Mouse (Mus musculus) embryonic facial prominence, embryonic 12.5 days (tissue): Measurements from ENCODE around the gene Gjd3. TPM values are rescaled to one million over a fixed set of nuclear protein-coding genes. Genes with fewer than 3 reads are reported as not detected.
A peak's percentile ranks its signal among the peaks of the same experiment; 100 is the strongest.

Experiments
- ATAC-seq: fragments of 200-750 bp; cut with Nextera tagmentation; 2 replicates; pipeline ENCODE4 v1.8.0; 2017; ENCODE audit not compliant: insufficient number of reproducible peaks, insufficient read depth, low FRiP score, low TSS enrichment
- H3K27ac ChIP-seq: fragments of 300-500 bp; sonication (generic); 2 replicates; pipeline ENCODE4 v1.5.1; 2016; ENCODE audit warnings: mild to moderate bottlenecking
- H3K27me3 ChIP-seq: fragments of 300-500 bp; sonication (generic); 2 replicates; pipeline ENCODE4 v1.6.1; 2016; ENCODE audit warnings: mild to moderate bottlenecking, moderate library complexity
- H3K36me3 ChIP-seq: fragments of 300-500 bp; sonication (generic); 2 replicates; pipeline ENCODE4 v1.6.1; 2016; ENCODE audit warnings: mild to moderate bottlenecking
- H3K4me1 ChIP-seq: fragments of 300-500 bp; sonication (generic); 2 replicates; pipeline ENCODE4 v1.6.1; 2016
- H3K4me2 ChIP-seq: fragments of 300-500 bp; sonication (generic); replicated peaks from 2 replicates; pipeline ENCODE4 v1.6.1; 2016; ENCODE audit warnings: mild to moderate bottlenecking, moderate library complexity
- H3K4me3 ChIP-seq: fragments of 300-500 bp; sonication (generic); 2 replicates; pipeline ENCODE4 v1.5.1; 2016; ENCODE audit warnings: mild to moderate bottlenecking
- H3K9ac ChIP-seq: fragments of 300-500 bp; sonication (generic); 2 replicates; pipeline ENCODE4 v1.6.1; 2016; ENCODE audit warnings: mild to moderate bottlenecking, moderate library complexity
- H3K9me3 ChIP-seq: fragments of 300-500 bp; sonication (generic); 2 replicates; pipeline ENCODE4 v1.6.1; 2016; ENCODE audit warnings: mild to moderate bottlenecking, moderate library complexity
- WGBS: fragments of 180-500 bp; shearing (Covaris S2); methylation state at CpG from one replicate; pipeline ENCODE4 v1.1.7; 2016; 5-methylcytosine and 5-hydroxymethylcytosine counted together
- polyA plus RNA-seq: library from polyadenylated mRNA; unstranded; fragments of >200 nt; fragmentation: Nextera tagmentation; extraction: Ambion mirVana; gene quantifications from 2 replicates; pipeline ENCODE4 v1.2.1, GENCODE M21; 2016

Gjd3 gene
- 0.73 and 1.4 TPM in 2 replicates for polyA plus RNA-seq

GRCm38 (mm10) chr11:98982773-98983133, at the start of gene Gjd3:
Gjd3 (minus strand) TSS chr11:98983016.
- H3K4me2 ChIP-seq = peak within 1 kb of the TSS; percentile 91
- peaks cover 30% of the 10 kb centered on the region for H3K27me3 ChIP-seq
- no peaks in the 10 kb centered on the region for H3K36me3 ChIP-seq
- H3K27ac ChIP-seq = peak within 1 kb of the TSS; percentile 50; the same call in 1 of the 2 replicates
- ATAC-seq = peak; percentile 17; the same call in 1 of the 2 replicates
- H3K9me3 ChIP-seq = no peaks in the 10 kb centered on the region
- H3K4me3 ChIP-seq = peak within 1 kb of the TSS; percentile 49
- H3K4me1 ChIP-seq = peaks cover 12% of the 10 kb centered on the region; the same call in 1 of the 2 replicates
- WGBS = 1% methylated on average over 25 of the region's 28 CpGs
- peak within 1 kb of the TSS; percentile 51 for H3K9ac ChIP-seq

GRCm38 (mm10) chr11:99026899-99027440, 44.2 kb upstream of the Gjd3 start:
- Histone ChIP-seq H3K4me1 (peaks cover 11% of the 10 kb centered on the region; the same call in 1 of the 2 replicates), H3K4me3 (no peak overlapping the region), H3K27me3 (no peaks in the 10 kb centered on the region), H3K27ac (no peak overlapping the region), H3K9me3 (no peaks in the 10 kb centered on the region), H3K4me2 (no peak overlapping the region), H3K36me3 (0 out of 2 replicates have a peak, but pooled peaks cover 1% of the 10 kb centered on the region), H3K9ac (no peak overlapping the region)
- 84% methylated on average over 12 of the region's 12 CpGs for WGBS
- no peak for ATAC-seq

- H3K27ac ChIP-seq = no peak overlapping the region
Observed at GRCm38 (mm10) chr11:99025878-99026277, 43.1 kb upstream of the Gjd3 start.

GRCm38 (mm10) chr11:99024468-99025134, 41.8 kb upstream of the Gjd3 start:
- 45% methylated on average over 18 of the region's 18 CpGs for WGBS
- ATAC-seq = peak; percentile 43; the same call in 1 of the 2 replicates
- peaks cover 24% of the 10 kb centered on the region for H3K36me3 ChIP-seq
- peak overlapping the region; percentile 81 for H3K4me3 ChIP-seq
- H3K9ac ChIP-seq = no peak overlapping the region
- no peaks in the 10 kb centered on the region for H3K27me3 ChIP-seq
- peak overlapping the region; percentile 42 for H3K4me2 ChIP-seq
- H3K4me1 ChIP-seq = peaks cover 14% of the 10 kb centered on the region; the same call in 1 of the 2 replicates
- H3K27ac ChIP-seq = peak overlapping the region; percentile 46; the same call in 1 of the 2 replicates
- H3K9me3 ChIP-seq = no peaks in the 10 kb centered on the region

More at GRCm38 (mm10) chr11:99025878-99026277, 43.1 kb upstream of the Gjd3 start:
- H3K36me3 ChIP-seq = peaks cover 12% of the 10 kb centered on the region
- no peaks in the 10 kb centered on the region for H3K27me3 ChIP-seq
- ATAC-seq = no peak
- H3K9me3 ChIP-seq = no peaks in the 10 kb centered on the region
- 91% methylated on average over 6 of the region's 6 CpGs for WGBS
- no peak overlapping the region for H3K4me3 ChIP-seq
- H3K9ac ChIP-seq = no peak overlapping the region
- H3K4me1 ChIP-seq = peaks cover 14% of the 10 kb centered on the region; the same call in 1 of the 2 replicates
- no peak overlapping the region for H3K4me2 ChIP-seq

GRCm38 (mm10) chr11:99023500-99024467, 41.0 kb upstream of the Gjd3 start, which contains the start of gene Top2a:
Top2a (minus strand) TSS chr11:99024189.
- peak within 1 kb of the TSS; percentile 81 for H3K4me3 ChIP-seq
- no peaks in the 10 kb centered on the region for H3K27me3 ChIP-seq
- peak within 1 kb of the TSS; percentile 65 for H3K4me2 ChIP-seq
- H3K27ac ChIP-seq = peak within 1 kb of the TSS; percentile 79
- peaks cover 14% of the 10 kb centered on the region; the same call in 1 of the 2 replicates for H3K4me1 ChIP-seq
- H3K9me3 ChIP-seq = no peaks in the 10 kb centered on the region
- under 1% methylated on average over 54 of the region's 54 CpGs for WGBS
- peaks cover 30% of the 10 kb centered on the region for H3K36me3 ChIP-seq
- peak; percentile 77 for ATAC-seq
- peak within 1 kb of the TSS; percentile 86 for H3K9ac ChIP-seq

DNA sequence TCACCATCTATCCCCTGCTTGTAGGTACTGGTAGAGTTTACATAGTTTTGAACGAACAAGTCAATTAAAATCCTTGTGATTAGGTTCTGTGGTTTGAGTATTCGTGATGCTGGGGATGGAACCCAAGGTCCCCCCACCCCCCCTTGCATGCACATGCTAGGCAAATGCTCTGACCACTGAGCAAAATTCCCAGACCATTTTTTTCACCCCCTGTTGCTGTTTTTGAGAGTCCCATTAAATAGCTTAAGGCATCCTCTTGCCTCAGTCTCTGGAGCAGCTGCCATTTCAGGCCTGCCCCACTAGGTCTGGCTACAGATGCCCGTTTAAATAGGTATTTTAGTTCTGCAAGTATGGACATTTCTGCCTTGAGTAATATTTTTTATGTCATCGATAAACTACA, 40.3 kb upstream of the Gjd3 start:
- WGBS = 4% methylated on average over 4 of the region's 4 CpGs
- peak overlapping the region; percentile 79; the same call in 1 of the 2 replicates for H3K27ac ChIP-seq

DNA sequence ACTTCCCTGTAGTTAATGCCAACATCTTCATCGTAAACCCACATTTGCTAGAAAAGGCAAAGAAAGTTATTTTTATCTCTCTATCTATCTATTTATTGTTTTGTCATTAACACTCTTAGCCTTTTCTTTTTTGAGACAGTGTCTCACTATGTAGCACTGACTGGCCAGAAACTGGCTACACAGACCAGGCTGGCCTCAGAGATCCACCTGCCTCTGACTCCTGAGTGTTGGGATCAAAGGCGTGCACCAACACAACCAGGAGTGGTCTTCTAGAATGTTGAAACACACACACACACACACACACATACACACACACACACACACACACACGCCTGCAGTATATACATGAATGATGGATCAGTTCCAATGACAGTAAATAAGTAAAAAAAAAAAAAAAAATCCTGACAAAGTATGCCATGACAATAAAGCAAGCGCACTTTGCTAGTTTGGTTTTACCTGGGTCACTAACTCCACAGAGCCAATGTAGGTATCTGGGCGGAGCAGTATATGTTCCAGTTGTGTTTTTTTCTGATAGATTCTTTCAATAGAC, 39.6 kb upstream of the Gjd3 start:
- Histone ChIP-seq H3K4me3 (peak overlapping the region; percentile 81), H3K27me3 (no peaks in the 10 kb centered on the region), H3K9ac (peak overlapping the region; percentile 86; the same call in 1 of the 2 replicates), H3K36me3 (peaks cover 43% of the 10 kb centered on the region), H3K27ac (no peak overlapping the region), H3K4me1 (peaks cover 14% of the 10 kb centered on the region; the same call in 1 of the 2 replicates), H3K4me2 (peak overlapping the region; percentile 65), H3K9me3 (no peaks in the 10 kb centered on the region)
- ATAC-seq = no peak
- WGBS = 72% methylated on average over 5 of the region's 5 CpGs

More for the DNA sequence above, 40.3 kb upstream of the Gjd3 start:
- no peak for ATAC-seq
- Histone ChIP-seq H3K9me3 (no peaks in the 10 kb centered on the region), H3K4me3 (peak overlapping the region; percentile 81), H3K36me3 (peaks cover 37% of the 10 kb centered on the region), H3K4me1 (peaks cover 14% of the 10 kb centered on the region; the same call in 1 of the 2 replicates), H3K27me3 (no peaks in the 10 kb centered on the region), H3K4me2 (peak overlapping the region; percentile 65), H3K9ac (peak overlapping the region; percentile 86)

GRCm38 (mm10) chr11:99019844-99020243, 37.0 kb upstream of the Gjd3 start:
- H3K4me2 ChIP-seq = no peak overlapping the region
- H3K4me1 ChIP-seq = peaks cover 14% of the 10 kb centered on the region; the same call in 1 of the 2 replicates
- H3K4me3 ChIP-seq = no peak overlapping the region
- H3K36me3 ChIP-seq = peaks cover 64% of the 10 kb centered on the region
- no peak for ATAC-seq
- 94% methylated on average over 6 of the region's 6 CpGs for WGBS
- no peak overlapping the region for H3K27ac ChIP-seq
- H3K9me3 ChIP-seq = no peaks in the 10 kb centered on the region
- no peak overlapping the region for H3K9ac ChIP-seq
- no peaks in the 10 kb centered on the region for H3K27me3 ChIP-seq

DNA sequence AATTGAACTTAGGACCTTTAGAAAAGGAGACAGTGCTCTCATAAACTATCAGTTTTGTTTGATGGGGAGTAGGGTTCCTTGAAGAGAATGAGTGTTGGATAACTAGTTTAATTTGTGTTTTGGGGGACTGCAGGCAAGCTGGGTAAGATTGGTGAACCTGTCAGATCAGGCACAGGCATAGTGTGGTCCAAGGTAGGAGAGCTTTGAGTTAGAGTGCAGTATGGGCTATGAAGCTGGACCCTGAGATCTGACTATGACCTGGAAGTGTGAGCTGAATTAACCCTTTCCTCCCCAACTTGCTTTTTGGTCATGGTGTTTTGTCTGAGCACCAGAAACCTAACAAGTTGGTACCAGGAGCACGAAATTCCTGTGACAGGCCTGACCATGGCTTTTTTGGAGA, 31.0 kb upstream of the Gjd3 start:
- Histone ChIP-seq H3K36me3 (peaks cover 87% of the 10 kb centered on the region), H3K9me3 (no peaks in the 10 kb centered on the region), H3K4me1 (no peaks in the 10 kb centered on the region), H3K4me2 (no peak overlapping the region), H3K9ac (no peak overlapping the region), H3K4me3 (no peak overlapping the region), H3K27me3 (no peaks in the 10 kb centered on the region), H3K27ac (no peak overlapping the region)
- WGBS = 92% methylated on average over 1 of the region's 1 CpGs
- no peak for ATAC-seq

GRCm38 (mm10) chr11:99010706-99011105, 27.9 kb upstream of the Gjd3 start:
- Histone ChIP-seq H3K36me3 (peaks cover 85% of the 10 kb centered on the region), H3K4me2 (no peak overlapping the region), H3K9ac (no peak overlapping the region), H3K27me3 (no peaks in the 10 kb centered on the region), H3K4me3 (no peak overlapping the region), H3K4me1 (no peaks in the 10 kb centered on the region), H3K27ac (no peak overlapping the region), H3K9me3 (no peaks in the 10 kb centered on the region)
- WGBS = 92% methylated on average over 5 of the region's 5 CpGs
- ATAC-seq = no peak

- Histone ChIP-seq H3K27ac (no peak overlapping the region), H3K36me3 (peaks cover 85% of the 10 kb centered on the region), H3K4me2 (no peak overlapping the region), H3K4me3 (no peak overlapping the region), H3K9ac (no peak overlapping the region), H3K9me3 (no peaks in the 10 kb centered on the region), H3K4me1 (no peaks in the 10 kb centered on the region), H3K27me3 (no peaks in the 10 kb centered on the region)
- no peak for ATAC-seq
- 90% methylated on average over 4 of the region's 4 CpGs for WGBS
Observed at GRCm38 (mm10) chr11:99010124-99010523, 27.3 kb upstream of the Gjd3 start.
